Mouse (Mus musculus) CH12.LX (cell line): Measurements from ENCODE around the gene Tmem81. TPM values are rescaled to one million over a fixed set of nuclear protein-coding genes. Genes with fewer than 3 reads are reported as not detected.

Source experiments
- DNase-seq: peaks from one replicate; pipeline ENCODE4 v3.0.0-alpha.2; 2013; ENCODE audit errors: extremely low read depth
- H3K27ac ChIP-seq: 2 replicates; pipeline ENCODE4 v1.5.1; 2012; ENCODE audit warnings: low read depth, mild to moderate bottlenecking, control low read depth, moderate library complexity; ENCODE audit not compliant: insufficient read depth
- H3K27me3 ChIP-seq: replicated peaks from 2 replicates; pipeline ENCODE3; 2012; ENCODE audit warnings: inconsistent platforms
- H3K36me3 ChIP-seq, 2 experiments: replicated peaks in 1 of 2; 2 replicates each; pipeline versions ENCODE3 to v1.6.1; 2012; ENCODE audit warnings: inconsistent platforms in 1 of 2, low read length in 1 of 2, mild to moderate bottlenecking in 1 of 2, mixed read lengths in 1 of 2, moderate library complexity in 1 of 2; ENCODE audit not compliant: control insufficient read depth in 1 of 2, insufficient read depth in 1 of 2
- H3K4me1 ChIP-seq, 2 experiments: 2 replicates each; pipeline ENCODE4 v1.6.1; 2012; ENCODE audit warnings: inconsistent platforms in 1 of 2, moderate library complexity in 1 of 2; ENCODE audit not compliant: insufficient read depth in 2 of 2, control insufficient read depth in 1 of 2
- H3K4me2 ChIP-seq: 2 replicates; pipeline ENCODE4 v1.6.1; 2012; ENCODE audit warnings: low read depth, mild to moderate bottlenecking, control low read depth; ENCODE audit not compliant: poor library complexity, insufficient read depth, severe bottlenecking
- H3K4me3 ChIP-seq, 3 experiments: fragments of 150-350 bp in 1 of 3; sonication (generic) in 1 of 3; replicated peaks in 1 of 3; 2 replicates each; pipeline versions ENCODE3 to v1.5.1; 2011 to 2012; ENCODE audit warnings: low read depth in 2 of 3, low read length in 2 of 3, mild to moderate bottlenecking in 2 of 3, moderate library complexity in 2 of 3, control low read depth in 1 of 3, improper control_type of control experiment in 1 of 3, inconsistent platforms in 1 of 3, mixed read lengths in 1 of 3; ENCODE audit not compliant: poor library complexity in 1 of 3
- H3K79me2 ChIP-seq: replicated peaks from 2 replicates; pipeline ENCODE4 v1.6.1; 2012; ENCODE audit warnings: mild to moderate bottlenecking, moderate library complexity; ENCODE audit not compliant: control insufficient read depth, poor library complexity, insufficient read depth, severe bottlenecking; ENCODE audit errors: extremely low read depth
- H3K9ac ChIP-seq: 2 replicates; pipeline ENCODE4 v1.6.1; 2012; ENCODE audit warnings: low read depth, mild to moderate bottlenecking, control low read depth, moderate library complexity; ENCODE audit not compliant: insufficient read depth
- H3K9me3 ChIP-seq: replicated peaks from 2 replicates; pipeline ENCODE3; 2012; ENCODE audit warnings: low read length, inconsistent platforms, mixed read lengths
- BHLHE40 ChIP-seq: IDR thresholded peaks from 2 replicates; pipeline ENCODE4 v1.6.1; 2011; ENCODE audit warnings: mild to moderate bottlenecking, low read depth, low read length, improper control_type of control experiment
- CHD2 ChIP-seq: IDR thresholded peaks from 2 replicates; pipeline ENCODE4 v1.6.1; 2011; ENCODE audit warnings: low read length, improper control_type of control experiment
- CTCF ChIP-seq, 2 experiments: IDR thresholded peaks in 1 of 2; conservative IDR thresholded peaks in 1 of 2; 2 replicates each; pipeline ENCODE4 v1.5.1; 2011 to 2012; ENCODE audit warnings: low read depth in 2 of 2, low read length in 2 of 2, improper control_type of control experiment in 1 of 2, inconsistent platforms in 1 of 2, mild to moderate bottlenecking in 1 of 2, moderate library complexity in 1 of 2
- E2F4 ChIP-seq: IDR thresholded peaks from 2 replicates; pipeline ENCODE4 v1.6.1; 2011; ENCODE audit warnings: low read depth, low read length, improper control_type of control experiment; ENCODE audit not compliant: insufficient replicate concordance
- ELF1 ChIP-seq: IDR thresholded peaks from 2 replicates; pipeline ENCODE4 v1.6.1; 2014; ENCODE audit warnings: low read depth, mild to moderate bottlenecking, inconsistent platforms, low read length, improper control_type of control experiment
- EP300 ChIP-seq: IDR thresholded peaks from 2 replicates; pipeline ENCODE4 v1.6.1; 2011; ENCODE audit warnings: low read length, improper control_type of control experiment
- GABPA ChIP-seq: IDR thresholded peaks from 2 replicates; pipeline ENCODE4 v1.6.1; 2012; ENCODE audit warnings: low read depth, low read length, improper control_type of control experiment, inconsistent platforms; ENCODE audit not compliant: insufficient replicate concordance
- HCFC1 ChIP-seq: IDR thresholded peaks from 2 replicates; pipeline ENCODE4 v1.6.1; 2012; ENCODE audit warnings: low read depth, mild to moderate bottlenecking, inconsistent platforms, low read length, improper control_type of control experiment
- IRF4 ChIP-seq: IDR thresholded peaks from 2 replicates; pipeline ENCODE4 v1.6.1; 2014; ENCODE audit warnings: low read depth, mild to moderate bottlenecking, inconsistent platforms, low read length, improper control_type of control experiment
- JUN ChIP-seq: IDR thresholded peaks from 2 replicates; pipeline ENCODE4 v1.6.1; 2011; ENCODE audit warnings: low read depth, mild to moderate bottlenecking, low read length, improper control_type of control experiment, moderate library complexity; ENCODE audit not compliant: insufficient read depth
- JUND ChIP-seq: conservative IDR thresholded peaks from 2 replicates; pipeline ENCODE4 v1.6.1; 2011; ENCODE audit warnings: low read depth, low read length, improper control_type of control experiment
- KAT2A ChIP-seq: IDR thresholded peaks from 2 replicates; pipeline ENCODE4 v1.6.1; 2012; ENCODE audit warnings: low read length, improper control_type of control experiment, inconsistent platforms; ENCODE audit not compliant: insufficient replicate concordance
- MAFK ChIP-seq: IDR thresholded peaks from 2 replicates; pipeline ENCODE4 v1.6.1; 2011; ENCODE audit warnings: low read length, improper control_type of control experiment; ENCODE audit not compliant: insufficient replicate concordance
- MAZ ChIP-seq: IDR thresholded peaks from 2 replicates; pipeline ENCODE4 v1.6.1; 2012; ENCODE audit warnings: low read depth, mild to moderate bottlenecking, inconsistent platforms, low read length, improper control_type of control experiment, moderate library complexity
- MEF2A ChIP-seq: IDR thresholded peaks from 2 replicates; pipeline ENCODE4 v1.6.1; 2014; ENCODE audit warnings: low read depth, mild to moderate bottlenecking, inconsistent platforms, low read length, improper control_type of control experiment, borderline replicate concordance
- MYC ChIP-seq: IDR thresholded peaks from 2 replicates; pipeline ENCODE4 v1.6.1; 2011; ENCODE audit warnings: low read depth, mild to moderate bottlenecking, improper control_type of control experiment, low read length
- NELFE ChIP-seq: IDR thresholded peaks from 2 replicates; pipeline ENCODE4 v1.6.1; 2011; ENCODE audit warnings: low read depth, low read length, improper control_type of control experiment
- NRF1 ChIP-seq: IDR thresholded peaks from 2 replicates; pipeline ENCODE4 v1.6.1; 2014; ENCODE audit warnings: low read depth, mild to moderate bottlenecking, inconsistent platforms, low read length, improper control_type of control experiment, moderate library complexity
- PAX5 ChIP-seq: IDR thresholded peaks from 2 replicates; pipeline ENCODE4 v1.6.1; 2012; ENCODE audit warnings: low read length, inconsistent platforms, mixed read lengths
- POLR2AphosphoS2 ChIP-seq: IDR thresholded peaks from 2 replicates; pipeline ENCODE4 v1.6.1; 2011; ENCODE audit warnings: low read depth, low read length, improper control_type of control experiment
- RAD21 ChIP-seq: IDR thresholded peaks from 2 replicates; pipeline ENCODE4 v1.6.1; 2011; ENCODE audit warnings: low read depth, mild to moderate bottlenecking, low read length, improper control_type of control experiment, moderate library complexity
- RCOR1 ChIP-seq: conservative IDR thresholded peaks from 2 replicates; pipeline ENCODE4 v1.6.1; 2012; ENCODE audit warnings: low read depth, mild to moderate bottlenecking, inconsistent platforms, low read length, improper control_type of control experiment
- SIN3A ChIP-seq: IDR thresholded peaks from 2 replicates; pipeline ENCODE4 v1.6.1; 2012; ENCODE audit warnings: low read length, improper control_type of control experiment, inconsistent platforms
- SMC3 ChIP-seq: IDR thresholded peaks from 2 replicates; pipeline ENCODE4 v1.6.1; 2011; ENCODE audit warnings: low read depth, low read length, improper control_type of control experiment
- TBP ChIP-seq: conservative IDR thresholded peaks from 2 replicates; pipeline ENCODE4 v1.6.1; 2011; ENCODE audit warnings: low read depth, low read length, improper control_type of control experiment
- UBTF ChIP-seq: IDR thresholded peaks from 2 replicates; pipeline ENCODE4 v1.6.1; 2012; ENCODE audit warnings: low read depth, mild to moderate bottlenecking, inconsistent platforms, low read length, improper control_type of control experiment, moderate library complexity
- USF1 ChIP-seq: IDR thresholded peaks from 2 replicates; pipeline ENCODE4 v1.6.1; 2014; ENCODE audit warnings: low read depth, mild to moderate bottlenecking, inconsistent platforms, low read length, improper control_type of control experiment
- USF2 ChIP-seq: conservative IDR thresholded peaks from 2 replicates; pipeline ENCODE4 v1.6.1; 2011; ENCODE audit warnings: low read depth, low read length, improper control_type of control experiment
- ZC3H11A ChIP-seq: IDR thresholded peaks from 2 replicates; pipeline ENCODE4 v1.6.1; 2012; ENCODE audit warnings: low read depth, mild to moderate bottlenecking, inconsistent platforms, low read length, improper control_type of control experiment
- ZKSCAN1 ChIP-seq: IDR thresholded peaks from 2 replicates; pipeline ENCODE4 v1.6.1; 2012; ENCODE audit warnings: low read depth, inconsistent platforms, low read length, improper control_type of control experiment, borderline replicate concordance
- ZMIZ1 ChIP-seq: IDR thresholded peaks from 2 replicates; pipeline ENCODE4 v1.6.1; 2012; ENCODE audit warnings: low read depth, mild to moderate bottlenecking, inconsistent platforms, low read length, improper control_type of control experiment
- ZNF384 ChIP-seq: IDR thresholded peaks from 2 replicates; pipeline ENCODE4 v1.6.1; 2012; ENCODE audit warnings: low read depth, low read length, improper control_type of control experiment, inconsistent platforms
- dilution Hi-C: fragments of 300-500 bp; cut with MboI; formaldehyde crosslinking; loops from 2 replicates; pipeline ENCODE4 v1.14.3; 2020; ENCODE audit warnings: low sequenced_read_pairs; ENCODE audit not compliant: extremely low pct_unique_long_range_greater_than_20kb, extremely low pct_ligation_motif_present
- in situ Hi-C: fragments of 300-500 bp; cut with MboI; formaldehyde crosslinking; loops from 3 replicates; pipeline ENCODE4 v1.14.3; 2019; ENCODE audit warnings: low sequenced_read_pairs, low pct_ligation_motif_present, low pct_unique_long_range_greater_than_20kb, mixed read lengths
- polyA plus RNA-seq: library from polyadenylated mRNA; unstranded; fragments of >175 nt; gene quantifications from 2 replicates; pipeline ENCODE4 v1.2.1, GENCODE M21; 2012; ENCODE audit warnings: low read depth; ENCODE audit not compliant: insufficient read length
- total RNA-seq, 2 experiments: library from RNA; depleted of rRNA; stranded (reverse); fragments of 300-350 nt in 1 of 2; fragments of >200 nt in 1 of 2; gene quantifications; 2 replicates each; pipeline ENCODE4 v1.2.3; 2012 to 2014

Tmem81 gene
- total and polyA plus RNA-seq, 3 experiments: 2.2 to 3.3 (median 2.8) TPM

- Histone ChIP-seq H3K79me2 (no peaks in the 10 kb centered on the region), H3K4me1 (peaks cover 10 to 24% of the 10 kb centered on the region in 2 experiments), H3K4me2 (no peak overlapping the region), H3K9me3 (no peaks in the 10 kb centered on the region), H3K36me3 (no peaks in the 10 kb centered on the region), H3K4me3 (no peak overlapping the region), H3K27ac (no peak overlapping the region), H3K9ac (no peak overlapping the region), H3K27me3 (peaks cover 85% of the 10 kb centered on the region)
- in situ Hi-C loops (no loop called here), dilution Hi-C loops (no loop called here)
- DNase-seq: no peak
- TF ChIP-seq E2F4: no peak
These were observed 37.8 kb downstream of the Tmem81 start for GRCm38 (mm10) chr1:132543789-132544188.

DNA sequence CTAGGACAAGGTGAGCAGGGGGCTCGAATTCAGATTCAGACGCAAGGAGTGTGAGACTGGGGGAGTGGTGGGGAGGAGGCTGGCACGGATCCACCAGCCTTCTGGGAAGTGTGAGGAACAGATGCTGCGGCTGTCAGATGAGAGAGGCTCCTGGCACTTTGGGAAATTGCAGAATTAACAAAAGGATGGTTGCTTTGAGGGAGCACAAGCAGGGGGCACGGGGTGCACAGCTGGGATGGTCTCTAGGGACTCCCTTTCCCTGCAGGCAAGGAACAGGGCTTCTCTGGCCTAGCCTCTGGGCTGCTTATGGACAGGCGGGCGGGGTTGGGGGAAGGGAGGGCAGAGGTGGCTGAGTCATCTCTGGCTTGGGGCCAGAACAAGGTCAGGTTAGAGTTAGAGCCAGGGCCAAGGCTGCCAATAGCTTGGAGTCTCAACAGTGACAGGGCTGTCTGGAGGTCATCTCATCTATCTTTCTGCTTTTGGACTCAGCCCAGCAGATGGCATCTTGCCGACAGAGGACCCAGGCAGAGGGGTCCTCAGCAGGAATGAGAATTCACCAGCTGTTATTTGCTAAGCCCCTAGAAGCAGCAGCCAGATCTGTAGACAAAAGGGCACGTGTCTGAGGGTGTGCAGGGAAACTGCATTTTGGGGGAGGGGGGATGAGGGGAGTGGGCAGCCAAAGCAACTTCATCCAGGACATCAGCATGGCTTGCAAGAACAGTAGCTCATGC is 52.0 kb downstream of the Tmem81 start:
- Histone ChIP-seq H3K27ac (no peak overlapping the region), H3K9me3 (no peaks in the 10 kb centered on the region), H3K36me3 (no peaks in the 10 kb centered on the region), H3K4me3 (no peak overlapping the region), H3K79me2 (no peaks in the 10 kb centered on the region), H3K9ac (no peak overlapping the region), H3K27me3 (peaks cover 46% of the 10 kb centered on the region), H3K4me1 (peaks cover 8% of the 10 kb centered on the region in 2 experiments; a peak in 2 of 4 replicates), H3K4me2 (no peak overlapping the region)
- in situ Hi-C loops (no loop called here), dilution Hi-C loops (no loop called here)
- no peak for TF ChIP-seq ZMIZ1
- TF ChIP-seq IRF4: peak; percentile 55; the same call in 1 of the 2 replicates
- no peak for TF ChIP-seq MEF2A
- no peak for TF ChIP-seq MAFK
- TF ChIP-seq ZC3H11A: no peak
- no peak for TF ChIP-seq ZNF384
- TF ChIP-seq PAX5: no peak
- TF ChIP-seq HCFC1: no peak
- TF ChIP-seq USF1: no peak
- no peak for TF ChIP-seq MAZ
- no peak for TF ChIP-seq TBP
- 0 out of 2 replicates have a peak, but pooled peaks have one; percentile 29 for TF ChIP-seq JUN
- TF ChIP-seq E2F4: no peak
- no peak for TF ChIP-seq CTCF (conservative IDR thresholded peaks at IDR 0.05 in 1 of 2, IDR thresholded peaks at IDR 0.05 in 1 of 2; ENCODE audit: low read depth in 2 of 2, low read length in 2 of 2)
- TF ChIP-seq JUND: no peak; the same call in 1 of the 2 replicates
- no peak for TF ChIP-seq POLR2AphosphoS2
- TF ChIP-seq RCOR1: no peak
- TF ChIP-seq BHLHE40: no peak
- peak; percentile 66 for TF ChIP-seq CHD2
- TF ChIP-seq ZKSCAN1: no peak
- TF ChIP-seq USF2: no peak
- TF ChIP-seq KAT2A: no peak
- TF ChIP-seq SMC3: no peak
- no peak for TF ChIP-seq MYC
- TF ChIP-seq GABPA: no peak
- 0 out of 2 replicates have a peak, but pooled peaks have one; percentile 9 for TF ChIP-seq EP300
- TF ChIP-seq ELF1: no peak
- no peak for TF ChIP-seq NRF1
- TF ChIP-seq NELFE: no peak
- no peak for TF ChIP-seq SIN3A
- TF ChIP-seq UBTF: no peak
- TF ChIP-seq RAD21: no peak
- no peak for DNase-seq
